Mouse (Mus musculus) c-Kit-positive CD71-negative TER-119-negative erythroid progenitor cells, embryonic 14.5 days (primary cell): ENCODE measurements around the gene Ctnnbip1.

Experiments used
- DNase-seq: peaks from one replicate; pipeline ENCODE4 v3.0.0-alpha.2; 2013; ENCODE audit warnings: low read depth

The Ctnnbip1 gene

DNA sequence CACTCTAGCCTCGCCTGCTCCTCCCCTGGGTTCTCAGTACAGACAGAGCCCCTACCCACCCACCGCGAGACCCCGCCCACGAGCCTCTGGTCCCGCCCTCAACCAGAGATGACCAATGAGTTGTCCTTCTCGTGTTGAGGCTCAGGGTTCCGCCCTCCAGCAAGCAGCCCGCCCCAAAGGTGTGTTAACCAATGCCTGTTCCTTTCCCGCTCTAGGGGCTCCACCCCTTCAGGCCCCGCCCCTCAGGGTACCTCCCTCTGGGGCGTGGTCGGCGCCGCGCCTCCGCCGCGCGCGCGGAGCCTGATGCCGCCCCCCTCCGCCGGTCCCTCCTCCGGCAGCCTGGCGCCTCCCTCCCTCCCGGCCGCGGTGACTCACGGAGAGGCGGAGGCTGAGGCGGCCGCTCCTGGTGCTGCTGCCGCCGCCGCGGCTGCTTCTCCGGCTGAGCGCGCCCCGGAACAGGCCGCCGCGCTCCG, at the start of gene Ctnnbip1:
Gene Ctnnbip1 (plus strand): TSS at position 369 of the 473 bp plus-strand sequence.
- peak; percentile 87 for DNase-seq

DNA sequence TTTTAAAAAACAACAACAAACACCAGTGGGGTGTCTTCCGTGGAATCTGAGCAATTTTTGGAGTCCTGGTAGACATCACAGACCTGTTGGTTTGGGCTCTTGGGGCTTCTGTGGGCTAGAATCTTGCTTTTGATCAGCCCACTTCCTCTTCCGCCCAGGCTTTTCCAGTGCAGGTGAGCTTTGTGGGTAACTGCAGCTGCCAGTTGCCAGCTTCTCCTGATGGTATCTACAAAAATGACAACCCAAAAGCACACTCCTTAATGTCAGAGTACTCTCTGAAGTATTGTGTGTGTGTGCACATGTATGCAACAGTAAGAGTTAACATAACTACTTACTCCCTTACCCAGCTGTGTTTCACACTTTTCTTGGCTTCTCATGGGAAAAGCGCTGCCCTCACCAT, 48.5 kb upstream of the Ctnnbip1 start:
- DNase-seq: no peak

GRCm38 (mm10) chr4:149475096-149475495, 42.9 kb upstream of the Ctnnbip1 start:
- DNase-seq: no peak

DNA sequence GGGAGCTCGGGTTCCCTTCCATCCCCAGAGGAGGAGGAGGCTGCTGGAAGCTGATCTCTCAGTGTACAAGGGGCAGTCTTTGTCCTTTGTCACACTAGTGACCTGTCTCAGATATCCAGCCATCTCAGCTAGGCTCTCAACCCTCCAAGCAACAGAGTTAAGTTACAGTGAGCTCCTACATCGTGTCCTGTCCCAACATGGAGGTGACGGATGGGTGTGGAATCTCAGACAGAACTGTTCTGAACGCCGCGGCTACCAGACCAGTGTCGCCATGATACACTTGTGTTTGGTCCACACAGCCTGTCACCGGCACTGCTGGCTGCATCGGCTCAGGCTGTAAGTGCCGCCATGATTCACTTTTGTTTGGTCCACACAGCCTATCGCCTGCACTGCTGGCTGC, 41.0 kb upstream of the Ctnnbip1 start, which contains the start of gene Tmem274:
Gene Tmem274 (plus strand): TSS at position 301 of the 400 bp plus-strand sequence.
- no peak for DNase-seq

- DNase-seq: no peak
These were observed 33.5 kb upstream of the Ctnnbip1 start for GRCm38 (mm10) chr4:149484566-149484965.

- peak; percentile 88 for DNase-seq
These were observed 32.8 kb upstream of the Ctnnbip1 start, which contains the start of the genes Nmnat1 and Lzic for GRCm38 (mm10) chr4:149485053-149485824. TSS of gene Nmnat1 (minus strand) at chr4:149485202. TSS of gene Lzic (plus strand) at chr4:149485229.

DNA sequence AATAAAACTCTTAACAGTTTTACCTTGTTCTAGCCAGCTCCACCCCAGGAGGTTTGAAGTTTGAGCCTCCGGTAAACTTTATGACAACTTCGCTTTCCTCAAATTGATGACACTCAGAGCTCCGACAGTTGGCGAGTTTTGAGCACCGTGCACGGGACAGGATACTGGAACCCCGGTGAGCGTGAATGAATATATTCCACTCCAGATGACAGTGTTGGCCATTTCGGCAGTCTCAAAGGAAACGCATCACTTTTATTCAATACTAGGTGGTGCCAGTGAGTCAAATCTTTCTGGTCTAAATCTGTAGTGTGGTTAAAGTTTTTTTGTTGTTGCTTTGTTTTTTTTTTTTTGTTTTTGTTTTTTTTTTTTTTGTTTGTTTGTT, 32.2 kb upstream of the Ctnnbip1 start:
- DNase-seq: no peak

DNA sequence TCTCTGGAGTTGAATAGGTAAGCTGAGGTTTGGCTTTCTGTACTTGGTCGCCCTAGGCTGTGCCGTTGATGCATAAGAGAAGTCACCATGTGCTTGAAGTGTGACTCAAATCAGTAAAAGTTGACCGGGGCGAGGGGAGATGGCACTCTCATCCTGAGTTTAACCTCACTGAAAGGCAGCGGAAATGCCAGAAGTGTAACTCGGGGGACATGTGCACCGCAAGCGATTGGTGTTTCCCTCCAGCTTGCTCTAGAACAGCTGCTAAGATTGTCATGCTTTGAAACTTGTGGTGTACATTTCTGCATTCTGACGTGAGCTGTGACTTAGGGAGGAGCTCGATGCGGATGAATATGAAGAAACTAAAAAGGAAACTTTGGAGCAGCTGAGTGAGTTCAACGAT, 30.3 kb upstream of the Ctnnbip1 start:
- no peak for DNase-seq

DNA sequence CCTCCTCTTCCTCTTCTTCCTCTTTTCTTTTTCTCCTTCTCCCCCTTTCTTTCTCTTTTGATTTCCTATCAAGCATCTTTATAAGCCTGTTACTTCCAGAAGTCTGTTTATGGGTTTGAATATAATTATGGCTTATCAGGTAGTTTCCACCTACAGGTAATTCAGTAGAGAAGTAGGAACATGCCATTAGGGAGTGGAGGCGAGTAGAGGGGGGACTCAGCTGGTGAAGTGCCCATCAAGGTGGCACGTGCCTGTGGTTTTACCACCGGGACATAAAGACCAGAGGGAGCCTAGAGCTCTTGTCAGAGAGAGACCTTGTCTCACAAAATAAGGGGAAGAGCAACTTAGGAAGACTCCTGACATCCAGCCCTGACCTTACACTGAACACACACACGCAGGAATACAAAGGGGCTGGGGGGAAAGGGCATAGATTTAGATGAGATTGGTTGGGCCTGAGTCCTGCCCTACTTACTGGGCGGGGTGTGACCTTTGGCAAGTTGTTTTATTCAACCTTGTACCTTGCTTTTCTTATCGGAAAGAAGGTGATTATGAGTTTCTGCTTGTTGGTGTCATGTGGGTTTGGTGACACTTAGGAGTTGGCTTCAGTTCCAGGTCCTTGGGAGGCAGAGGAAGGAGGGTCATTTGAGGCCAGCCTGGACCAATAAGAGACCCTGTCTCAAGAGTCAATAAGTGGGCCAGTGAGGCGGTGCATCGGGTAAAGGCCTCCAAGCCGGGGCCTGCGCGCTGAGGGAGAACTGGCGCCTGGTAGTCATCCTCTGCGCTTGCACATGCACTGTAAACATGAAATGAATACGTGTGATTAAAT, 28.4 kb upstream of the Ctnnbip1 start:
- DNase-seq: no peak

DNA sequence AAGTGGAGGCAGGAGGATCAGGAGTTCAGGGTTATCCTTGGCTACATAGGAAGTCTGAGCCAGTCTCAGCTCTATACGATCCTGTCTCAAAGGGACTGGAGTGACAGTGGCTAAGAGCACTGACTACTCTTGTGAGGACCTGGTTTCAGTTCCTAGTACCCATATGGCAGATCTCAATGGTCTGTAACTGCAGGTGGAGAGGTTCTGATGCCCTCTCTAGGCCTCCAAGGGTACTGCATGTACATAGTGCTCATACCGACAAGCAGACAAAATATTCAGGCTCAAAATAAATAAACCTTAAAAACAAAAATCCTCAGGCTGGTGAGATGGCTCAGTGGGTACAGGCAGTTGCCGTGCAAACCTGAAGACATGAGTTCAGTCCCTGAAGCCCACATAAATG, 26.9 kb upstream of the Ctnnbip1 start:
- no peak for DNase-seq

- DNase-seq: no peak
These were observed 21.4 kb upstream of the Ctnnbip1 start for GRCm38 (mm10) chr4:149496612-149497011.

GRCm38 (mm10) chr4:149498901-149499300, 19.1 kb upstream of the Ctnnbip1 start:
- no peak for DNase-seq

DNA sequence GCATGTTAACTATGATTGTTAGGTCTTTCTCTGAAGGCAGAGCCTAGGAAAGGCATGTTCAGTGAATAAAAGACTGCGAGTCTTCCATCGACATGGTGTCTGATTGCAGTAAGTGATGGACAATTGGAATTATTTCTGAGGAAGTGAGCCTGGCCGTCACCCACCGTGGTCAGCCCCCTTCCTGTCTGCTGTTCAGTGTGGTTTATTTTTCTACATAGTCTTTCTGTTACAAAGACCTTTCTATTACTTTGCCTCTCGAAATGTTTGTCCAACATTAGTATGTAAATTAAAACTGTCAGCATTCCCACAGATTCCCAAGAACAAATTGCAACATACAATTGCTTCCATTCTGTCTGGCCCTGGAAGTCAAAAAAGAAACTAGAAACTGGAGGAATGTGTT, 18.2 kb upstream of the Ctnnbip1 start:
- no peak for DNase-seq

- DNase-seq: no peak
These were observed 13.7 kb upstream of the Ctnnbip1 start for GRCm38 (mm10) chr4:149504363-149504762.

- DNase-seq: no peak
These were observed 13.2 kb upstream of the Ctnnbip1 start for GRCm38 (mm10) chr4:149504858-149505257.

- DNase-seq: no peak
These were observed 12.6 kb upstream of the Ctnnbip1 start for GRCm38 (mm10) chr4:149505261-149505967.

DNA sequence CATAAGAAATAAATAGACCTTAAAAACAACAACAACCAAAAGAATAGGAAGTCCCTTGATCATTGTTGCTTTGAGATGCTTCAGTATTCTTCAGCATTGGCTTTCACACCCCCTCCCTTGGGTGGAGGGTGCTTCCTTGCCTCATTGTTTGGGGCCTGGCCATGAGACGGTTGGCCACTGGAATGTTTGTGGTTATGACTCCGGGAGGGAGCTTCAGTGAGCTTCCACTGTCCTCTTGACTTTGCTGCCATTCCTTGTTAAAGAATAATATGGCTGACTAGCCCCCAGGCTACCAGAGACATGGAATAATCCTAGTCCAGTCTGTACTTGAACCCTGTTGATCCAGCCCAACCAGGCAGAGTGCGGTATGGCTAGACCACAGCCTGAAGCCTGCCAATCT, 11.1 kb upstream of the Ctnnbip1 start:
- DNase-seq: no peak

DNA sequence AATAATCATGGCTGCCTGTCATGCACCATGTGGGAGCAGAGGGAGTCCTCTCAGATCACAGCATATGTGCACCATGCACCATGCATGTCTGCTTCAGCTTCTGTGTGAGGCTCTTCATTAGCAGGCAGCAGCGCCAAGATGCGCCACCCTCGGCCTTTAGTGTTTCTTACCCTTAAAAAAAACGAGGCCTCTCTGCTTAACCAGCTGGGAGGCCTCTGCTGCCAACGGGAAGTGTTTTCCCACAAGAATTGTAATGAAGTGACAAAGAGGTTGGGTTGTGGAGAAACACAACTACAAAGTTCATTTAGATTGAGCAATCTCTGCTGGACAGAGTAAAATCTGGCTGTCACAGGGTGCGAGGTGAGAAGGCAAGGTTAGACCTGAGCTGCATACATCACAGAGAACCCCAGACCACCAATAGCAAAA, 6.8 kb upstream of the Ctnnbip1 start:
- DNase-seq: no peak

DNA sequence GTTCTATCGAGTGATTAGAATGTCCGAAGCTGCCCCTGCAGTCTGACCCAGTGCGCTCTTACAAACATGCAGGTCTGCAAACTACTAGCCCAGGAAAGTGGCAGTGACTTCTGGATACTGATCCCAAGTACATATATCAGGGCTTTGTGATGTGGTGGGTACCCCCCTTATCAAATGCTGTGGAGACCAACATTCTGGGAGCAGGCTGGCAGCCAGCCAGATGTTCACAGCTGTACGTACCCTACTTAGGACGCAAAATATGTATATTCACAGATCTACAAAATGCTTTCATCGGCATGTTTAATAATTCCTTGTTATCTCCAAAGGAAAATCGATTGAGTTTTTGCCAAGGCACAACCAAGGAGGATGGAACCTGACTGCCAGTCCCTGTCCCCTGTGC, 6.0 kb upstream of the Ctnnbip1 start:
- no peak for DNase-seq

GRCm38 (mm10) chr4:149515706-149516105, 2.3 kb upstream of the Ctnnbip1 start:
- no peak for DNase-seq

- no peak for DNase-seq
These were observed 550 bp downstream of the Ctnnbip1 start for GRCm38 (mm10) chr4:149518351-149519220.
